Mouse (Mus musculus) urinary bladder, postnatal 10 days (tissue): Measurements from ENCODE around the gene Slc35g2.

Source experiments
- DNase-seq: peaks from one replicate; pipeline ENCODE4 v3.0.0; 2022; ENCODE audit warnings: low spot score

Gene Slc35g2

GRCm38 (mm10) chr9:100570626-100571233 lies at the start of gene Slc35g2:
Gene Slc35g2 (minus strand): TSS chr9:100571090.
- DNase-seq = no peak

GRCm38 (mm10) chr9:100616947-100617346 lies 46.1 kb upstream of the Slc35g2 start:
- no peak for DNase-seq

GRCm38 (mm10) chr9:100613501-100614071 lies 42.7 kb upstream of the Slc35g2 start:
- no peak for DNase-seq

- DNase-seq = no peak
Measured at GRCm38 (mm10) chr9:100605985-100606554, 35.2 kb upstream of the Slc35g2 start.

GRCm38 (mm10) chr9:100605522-100605921 lies 34.6 kb upstream of the Slc35g2 start:
- no peak for DNase-seq

GRCm38 (mm10) chr9:100603156-100603555 lies 32.3 kb upstream of the Slc35g2 start:
- DNase-seq = no peak

GRCm38 (mm10) chr9:100602130-100602529 lies 31.2 kb upstream of the Slc35g2 start:
- DNase-seq = no peak

- no peak for DNase-seq
Measured at GRCm38 (mm10) chr9:100599761-100600328, 29.0 kb upstream of the Slc35g2 start.

- DNase-seq = no peak
Measured at GRCm38 (mm10) chr9:100597546-100597945, 26.7 kb upstream of the Slc35g2 start, which contains the start of gene Stag1. Gene Stag1 (plus strand): TSS chr9:100597798.

GRCm38 (mm10) chr9:100596317-100596716 lies 25.4 kb upstream of the Slc35g2 start:
- no peak for DNase-seq

- DNase-seq = no peak
Measured at GRCm38 (mm10) chr9:100590462-100590861, 19.6 kb upstream of the Slc35g2 start.

GRCm38 (mm10) chr9:100584031-100584430 lies 13.1 kb upstream of the Slc35g2 start:
- DNase-seq = no peak

GRCm38 (mm10) chr9:100582883-100583575 lies 12.1 kb upstream of the Slc35g2 start:
- no peak for DNase-seq

- DNase-seq = no peak
Measured at GRCm38 (mm10) chr9:100581543-100582492, 10.9 kb upstream of the Slc35g2 start.

GRCm38 (mm10) chr9:100580196-100580740 lies 9.4 kb upstream of the Slc35g2 start:
- DNase-seq = no peak

GRCm38 (mm10) chr9:100573942-100574341 lies 3.1 kb upstream of the Slc35g2 start:
- DNase-seq = no peak

GRCm38 (mm10) chr9:100573300-100573699 lies 2.4 kb upstream of the Slc35g2 start:
- DNase-seq = no peak

GRCm38 (mm10) chr9:100571511-100571910 lies 621 bp upstream of the Slc35g2 start:
- no peak for DNase-seq

GRCm38 (mm10) chr9:100569798-100570625 lies 878 bp downstream of the Slc35g2 start:
- DNase-seq = no peak

- no peak for DNase-seq
Measured at GRCm38 (mm10) chr9:100560251-100560890, 10.5 kb downstream of the Slc35g2 start.
